Mouse (Mus musculus) lung, postnatal 4 days (tissue): ENCODE results near the gene Rps21.

Experiments
- DNase-seq, 2 experiments: peaks; one replicate each; pipeline ENCODE4 v3.0.0; 2021

The Rps21 gene

GRCm38 (mm10) chr2:180257001-180257521 lies at the start of gene Rps21:
TSS of gene Rps21 (plus strand) at chr2:180257377.
- peak; percentile 98 to 99 for DNase-seq

GRCm38 (mm10) chr2:180207840-180208239 lies 49.3 kb upstream of the Rps21 start:
- peak in 1 of 2 experiments; percentile 69 for DNase-seq

GRCm38 (mm10) chr2:180208976-180209375 lies 48.2 kb upstream of the Rps21 start:
- DNase-seq = no peak

GRCm38 (mm10) chr2:180212255-180212654 lies 44.9 kb upstream of the Rps21 start:
- DNase-seq = no peak

- DNase-seq = peak in 1 of 2 experiments; percentile 82
These were observed 42.7 kb upstream of the Rps21 start for GRCm38 (mm10) chr2:180214352-180214978.

- DNase-seq = peak in 1 of 2 experiments; percentile 85
These were observed 42.1 kb upstream of the Rps21 start for GRCm38 (mm10) chr2:180215011-180215461.

GRCm38 (mm10) chr2:180215951-180216350 lies 41.2 kb upstream of the Rps21 start:
- peak; percentile 74 to 83 for DNase-seq

GRCm38 (mm10) chr2:180216921-180217320 lies 40.3 kb upstream of the Rps21 start:
- peak in 1 of 2 experiments; percentile 63 for DNase-seq

- peak; percentile 83 to 90 for DNase-seq
These were observed 39.6 kb upstream of the Rps21 start for GRCm38 (mm10) chr2:180217587-180217986.

- peak in 1 of 2 experiments; percentile 45 for DNase-seq
These were observed 38.9 kb upstream of the Rps21 start for GRCm38 (mm10) chr2:180218241-180218640.

GRCm38 (mm10) chr2:180218677-180219076 lies 38.5 kb upstream of the Rps21 start:
- DNase-seq = peak; percentile 74 to 86

- peak; percentile 13 to 24 for DNase-seq
These were observed 37.8 kb upstream of the Rps21 start for GRCm38 (mm10) chr2:180219145-180219943.

GRCm38 (mm10) chr2:180220165-180220564 lies 37.0 kb upstream of the Rps21 start:
- peak; percentile 54 to 83 for DNase-seq

- DNase-seq = peak; percentile 29 to 34
These were observed 36.1 kb upstream of the Rps21 start for GRCm38 (mm10) chr2:180221051-180221450.

- DNase-seq = peak; percentile 81 to 86
These were observed 34.9 kb upstream of the Rps21 start for GRCm38 (mm10) chr2:180222250-180222649.

GRCm38 (mm10) chr2:180224647-180225043 lies 32.5 kb upstream of the Rps21 start:
- no peak for DNase-seq

- peak; percentile 65 to 72 for DNase-seq
These were observed 32.0 kb upstream of the Rps21 start for GRCm38 (mm10) chr2:180225044-180225761.

- peak; percentile 86 to 93 for DNase-seq
These were observed 31.3 kb upstream of the Rps21 start, which contains the start of gene Lama5 for GRCm38 (mm10) chr2:180225762-180226378. TSS of gene Lama5 (minus strand) at chr2:180225859.

GRCm38 (mm10) chr2:180227262-180228059 lies 29.7 kb upstream of the Rps21 start:
- DNase-seq = peak; percentile 81 to 84

GRCm38 (mm10) chr2:180228060-180228458 lies 29.1 kb upstream of the Rps21 start:
- DNase-seq = peak in 1 of 2 experiments; percentile 20

- peak; percentile 74 to 88 for DNase-seq
These were observed 28.6 kb upstream of the Rps21 start for GRCm38 (mm10) chr2:180228592-180228991.
